Mouse (Mus musculus): ENCODE results near the gene Ripply3. TPM values are rescaled to one million over a fixed set of nuclear protein-coding genes. Genes with fewer than 3 reads are reported as not detected.

Ripply3 gene
- polyA plus RNA-seq, 1 experiment from 2014 or later: 4.8 TPM

DNA sequence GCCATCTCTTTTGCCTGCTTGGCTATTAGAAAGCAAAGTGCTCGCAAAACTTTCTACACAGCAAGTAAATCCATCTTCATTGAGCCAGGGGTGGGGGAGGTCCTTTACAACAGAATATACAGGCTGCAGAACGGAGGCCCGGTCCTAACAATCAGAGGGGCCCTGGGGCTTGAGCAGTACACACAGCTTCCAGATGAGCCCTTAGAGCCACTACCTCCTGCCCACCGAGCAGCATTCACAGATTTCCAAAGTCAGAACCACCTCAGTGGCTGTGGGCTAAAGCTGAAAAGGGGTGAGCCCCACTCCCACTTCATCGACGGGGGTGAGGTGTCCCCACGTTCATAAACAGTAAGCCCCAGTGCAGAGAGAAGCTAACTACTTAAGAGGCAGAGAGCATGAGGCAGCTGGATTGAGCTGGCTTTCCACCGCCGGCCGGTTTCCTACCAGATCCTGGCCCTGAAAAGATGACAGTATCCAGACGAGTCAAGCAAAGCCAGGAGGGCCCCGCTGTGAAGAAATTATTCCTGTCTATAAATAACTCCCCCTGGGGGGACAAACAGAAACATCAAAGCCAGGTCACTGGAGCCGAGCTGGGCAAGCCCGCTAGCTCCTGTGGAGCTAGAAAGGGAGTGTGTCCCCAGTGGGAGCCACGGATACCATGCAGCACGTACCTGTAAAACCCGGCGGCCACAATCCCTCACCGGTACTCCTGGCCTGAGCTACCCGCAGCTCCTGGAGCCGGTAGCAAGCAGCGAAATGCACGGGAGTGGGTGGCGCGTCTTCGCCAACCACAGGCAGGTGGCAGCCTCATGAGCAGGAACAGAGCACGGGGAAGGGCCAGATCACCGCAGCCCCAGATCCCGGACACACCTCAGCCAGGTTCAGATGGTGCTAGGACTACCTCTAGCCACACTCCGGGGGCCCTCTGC lies 25.7 kb upstream of the Ripply3 start:
- Histone ChIP-seq H3K9me3 (no peaks in the 10 kb centered on the region), H3K27ac (no peak overlapping the region), H3K4me3 (peak overlapping the region; percentile 21), H3K4me2 (peak overlapping the region; percentile 38), H3K36me3 (no peaks in the 10 kb centered on the region), H3K4me1 (peaks cover 13% of the 10 kb centered on the region), H3K27me3 (peaks cover 8% of the 10 kb centered on the region; the same call in 1 of the 2 replicates), H3K9ac (no peak overlapping the region; the same call in 1 of the 2 replicates)
- WGBS: 4% methylated on average over 30 of the region's 30 CpGs
- no peak for ATAC-seq (ENCODE audit: insufficient number of reproducible peaks, low FRiP score, low TSS enrichment, low read depth)

DNA sequence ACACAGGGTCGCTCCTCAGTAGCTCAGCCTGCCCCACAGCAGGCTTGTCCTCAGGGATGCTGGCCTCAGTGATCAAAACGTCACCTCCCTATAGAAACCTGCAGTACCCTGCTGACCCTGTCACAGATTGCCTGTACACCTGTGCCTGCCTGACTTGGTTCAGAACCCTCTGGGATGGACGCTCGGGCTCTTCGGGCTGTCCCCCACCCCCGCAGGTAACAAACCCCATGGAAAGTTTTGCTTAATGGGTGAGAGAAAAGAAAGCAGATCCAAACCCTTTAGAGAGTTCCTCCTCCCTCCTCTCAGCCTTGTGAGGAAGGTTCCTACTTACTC lies 25.1 kb upstream of the Ripply3 start:
- Histone ChIP-seq H3K27ac (no peak overlapping the region), H3K27me3 (peaks cover 8% of the 10 kb centered on the region; the same call in 1 of the 2 replicates), H3K9ac (no peak overlapping the region; the same call in 1 of the 2 replicates), H3K9me3 (no peaks in the 10 kb centered on the region), H3K4me2 (peak overlapping the region; percentile 38), H3K36me3 (no peaks in the 10 kb centered on the region), H3K4me1 (peaks cover 18% of the 10 kb centered on the region), H3K4me3 (no peak overlapping the region)
- ATAC-seq (ENCODE audit: insufficient number of reproducible peaks, low FRiP score, low TSS enrichment, low read depth): no peak
- 23% methylated on average over 6 of the region's 6 CpGs for WGBS

DNA sequence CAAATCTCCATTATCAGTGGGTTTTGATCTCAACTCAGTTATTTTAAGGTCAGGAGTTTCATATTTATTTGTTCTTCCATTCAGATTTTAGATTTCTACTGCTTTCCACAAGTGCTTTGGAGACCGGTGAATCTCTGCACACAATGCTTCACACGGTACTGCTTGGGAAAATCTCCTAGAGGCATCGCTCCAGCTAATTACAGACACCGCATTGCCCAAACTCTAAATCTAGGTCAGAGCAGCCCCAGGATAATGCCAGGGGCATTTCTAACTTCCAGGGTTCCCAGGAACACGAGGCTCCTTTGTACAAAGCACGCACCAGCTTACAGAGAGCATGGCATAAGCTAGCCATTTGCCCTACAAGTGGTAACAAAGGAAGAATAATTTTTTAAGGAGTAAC lies 20.7 kb upstream of the Ripply3 start:
- no peak overlapping the region for H3K4me3 ChIP-seq
- no peaks in the 10 kb centered on the region for H3K9me3 ChIP-seq
- H3K36me3 ChIP-seq: no peaks in the 10 kb centered on the region
- no peak for ATAC-seq (ENCODE audit: insufficient number of reproducible peaks, low FRiP score, low TSS enrichment, low read depth)
- no peak overlapping the region for H3K27ac ChIP-seq
- peaks cover 13% of the 10 kb centered on the region for H3K4me1 ChIP-seq
- H3K4me2 ChIP-seq: no peak overlapping the region
- no peak overlapping the region for H3K9ac ChIP-seq
- WGBS: 42% methylated on average over 6 of the region's 6 CpGs
- H3K27me3 ChIP-seq: peaks cover 8% of the 10 kb centered on the region; the same call in 1 of the 2 replicates

DNA sequence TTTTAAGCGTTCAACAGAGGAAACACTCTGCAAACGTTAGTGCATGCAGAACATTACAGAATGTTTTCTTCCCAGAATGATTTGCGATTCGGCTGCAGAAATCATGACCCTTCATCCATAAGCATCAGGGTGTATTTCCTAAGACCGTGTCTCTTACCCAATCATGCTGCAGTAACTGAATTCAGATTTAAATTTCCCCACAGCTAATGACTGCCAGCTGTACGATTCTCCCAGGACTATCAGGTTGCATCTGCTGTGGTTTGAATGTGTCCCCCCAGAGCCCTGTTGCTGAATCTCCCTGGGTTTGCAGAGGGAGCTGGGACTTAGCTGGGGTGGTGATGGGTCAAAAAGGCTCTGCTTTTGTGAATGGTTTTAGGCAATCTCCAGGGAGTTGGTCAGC lies 20.3 kb upstream of the Ripply3 start:
- WGBS: 23% methylated on average over 6 of the region's 6 CpGs
- Histone ChIP-seq H3K4me2 (no peak overlapping the region), H3K4me3 (no peak overlapping the region), H3K27ac (no peak overlapping the region), H3K4me1 (peaks cover 9% of the 10 kb centered on the region), H3K27me3 (peaks cover 4% of the 10 kb centered on the region; the same call in 1 of the 2 replicates), H3K9ac (no peak overlapping the region), H3K36me3 (no peaks in the 10 kb centered on the region), H3K9me3 (no peaks in the 10 kb centered on the region)
- ATAC-seq (ENCODE audit: insufficient number of reproducible peaks, low FRiP score, low TSS enrichment, low read depth): no peak

- WGBS: 88% methylated on average over 4 of the region's 4 CpGs
- H3K27me3 ChIP-seq: no peaks in the 10 kb centered on the region
- H3K9me3 ChIP-seq: no peaks in the 10 kb centered on the region
- no peaks in the 10 kb centered on the region for H3K36me3 ChIP-seq
- no peak overlapping the region for H3K4me3 ChIP-seq
- H3K9ac ChIP-seq: no peak overlapping the region
- no peak overlapping the region for H3K27ac ChIP-seq
- H3K4me2 ChIP-seq: no peak overlapping the region
- H3K4me1 ChIP-seq: peaks cover 11% of the 10 kb centered on the region
- ATAC-seq (ENCODE audit: insufficient number of reproducible peaks, low FRiP score, low TSS enrichment, low read depth): no peak
These were observed 19.2 kb upstream of the Ripply3 start for GRCm38 (mm10) chr16:94309025-94309424.

DNA sequence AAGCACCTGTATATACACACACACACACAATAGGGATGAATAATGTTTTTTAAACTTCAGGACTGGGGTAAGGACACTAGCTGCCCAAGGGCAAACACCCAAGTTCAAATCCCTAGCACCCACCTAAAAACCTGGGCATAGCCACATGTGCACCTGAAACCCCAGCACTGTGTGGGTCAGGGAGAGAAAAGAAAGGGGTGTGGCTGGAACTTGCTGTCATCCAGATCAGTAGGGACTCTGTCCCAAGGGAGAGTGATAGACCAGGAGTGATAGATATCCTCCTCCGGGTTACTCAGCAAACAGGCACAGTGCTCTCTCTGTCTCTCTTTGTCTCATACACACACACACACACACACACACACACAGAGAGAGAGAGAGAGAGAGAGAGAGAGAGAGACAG lies 16.8 kb upstream of the Ripply3 start:
- no peak overlapping the region for H3K4me3 ChIP-seq
- H3K27me3 ChIP-seq: no peaks in the 10 kb centered on the region
- 72% methylated on average over 1 of the region's 1 CpGs for WGBS
- H3K4me1 ChIP-seq: peaks cover 11% of the 10 kb centered on the region
- no peak overlapping the region for H3K4me2 ChIP-seq
- H3K9me3 ChIP-seq: no peaks in the 10 kb centered on the region
- H3K27ac ChIP-seq: no peak overlapping the region
- H3K9ac ChIP-seq: no peak overlapping the region
- H3K36me3 ChIP-seq: no peaks in the 10 kb centered on the region
- ATAC-seq (ENCODE audit: insufficient number of reproducible peaks, low FRiP score, low TSS enrichment, low read depth): no peak

DNA sequence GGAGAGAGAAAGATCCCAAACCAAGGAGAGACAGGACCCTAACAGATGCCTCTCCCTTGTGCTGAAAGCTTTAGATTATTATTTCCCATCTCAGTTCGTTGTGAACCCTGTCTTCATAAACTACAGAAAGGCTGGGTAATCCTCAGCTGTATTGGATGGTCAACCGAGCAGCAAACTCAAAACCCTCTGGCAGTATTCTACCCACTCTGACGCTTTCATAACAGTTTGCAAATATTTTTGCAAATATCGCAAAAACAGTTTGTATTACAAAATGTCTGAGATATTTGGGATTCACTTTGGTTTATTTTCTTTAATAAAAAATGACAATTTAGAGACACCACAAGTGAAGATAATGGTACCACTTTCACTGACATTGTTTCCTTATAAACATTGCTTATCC lies 16.3 kb upstream of the Ripply3 start:
- peak overlapping the region; percentile 74 for H3K4me2 ChIP-seq
- peaks cover 11% of the 10 kb centered on the region for H3K4me1 ChIP-seq
- ATAC-seq (ENCODE audit: insufficient number of reproducible peaks, low FRiP score, low TSS enrichment, low read depth): no peak

GRCm38 (mm10) chr16:94312663-94313228 lies 15.5 kb upstream of the Ripply3 start:
- H3K36me3 ChIP-seq: no peaks in the 10 kb centered on the region
- WGBS: 0% methylated on average over 20 of the region's 20 CpGs
- H3K4me2 ChIP-seq: peak overlapping the region; percentile 74
- H3K4me1 ChIP-seq: peaks cover 9% of the 10 kb centered on the region
- peak overlapping the region; percentile 71 for H3K4me3 ChIP-seq
- peak overlapping the region; percentile 56 for H3K9ac ChIP-seq
- no peaks in the 10 kb centered on the region for H3K9me3 ChIP-seq
- ATAC-seq (ENCODE audit: insufficient number of reproducible peaks, low FRiP score, low TSS enrichment, low read depth): peak; percentile 88
- no peaks in the 10 kb centered on the region for H3K27me3 ChIP-seq
- peak overlapping the region; percentile 100 for H3K27ac ChIP-seq

More for the DNA sequence above, 16.3 kb upstream of the Ripply3 start:
- H3K27me3 ChIP-seq: no peaks in the 10 kb centered on the region
- no peaks in the 10 kb centered on the region for H3K36me3 ChIP-seq
- H3K9ac ChIP-seq: no peak overlapping the region
- no peak overlapping the region for H3K27ac ChIP-seq
- H3K9me3 ChIP-seq: no peaks in the 10 kb centered on the region
- 74% methylated on average over 4 of the region's 4 CpGs for WGBS
- peak overlapping the region; percentile 71 for H3K4me3 ChIP-seq

DNA sequence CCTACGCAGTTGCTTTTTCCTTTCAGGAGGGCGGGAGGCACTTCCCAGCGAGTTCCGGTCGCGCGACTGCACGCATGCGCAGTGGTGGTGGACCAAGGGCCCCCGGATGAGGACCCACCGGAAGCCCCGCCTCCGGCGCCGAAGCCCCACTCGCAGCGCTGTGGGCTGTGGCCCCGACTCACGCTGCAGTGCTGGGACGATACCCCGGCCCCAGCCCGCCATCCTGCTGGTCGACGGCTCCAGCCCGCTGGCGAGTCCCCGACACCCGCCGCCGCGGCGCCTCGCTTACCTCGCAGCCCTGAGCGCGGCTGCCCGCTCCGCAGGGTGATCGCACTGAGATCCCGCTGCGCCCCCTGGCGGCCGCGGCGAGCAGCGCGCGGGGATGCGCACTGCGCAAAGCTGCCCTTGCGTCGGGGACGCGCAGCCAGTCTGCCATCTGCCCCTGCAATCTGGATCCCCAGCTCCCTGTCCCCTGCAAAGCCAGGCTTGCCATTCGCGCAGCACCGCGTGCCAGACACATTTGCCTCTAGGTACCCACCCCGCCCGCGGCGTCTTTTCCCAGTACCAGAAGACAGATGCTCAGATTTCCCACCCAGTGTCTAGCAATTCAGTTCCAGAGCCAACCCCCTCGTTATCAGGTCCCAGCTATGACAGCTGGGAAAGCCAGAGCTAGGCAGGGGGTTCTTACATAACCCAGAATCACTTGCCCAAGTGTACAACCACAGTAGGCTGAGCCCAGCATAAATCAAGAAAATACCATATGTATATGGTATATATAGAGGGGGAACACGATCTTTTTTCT lies 14.8 kb upstream of the Ripply3 start, which contains the start of gene Hlcs:
TSS of gene Hlcs (minus strand) at position 343 of the 802 bp plus-strand sequence.
- H3K9ac ChIP-seq: peak within 1 kb of the TSS; percentile 84
- peak within 1 kb of the TSS; percentile 74 for H3K4me2 ChIP-seq
- H3K9me3 ChIP-seq: no peaks in the 10 kb centered on the region
- H3K4me1 ChIP-seq: peaks cover 5% of the 10 kb centered on the region
- H3K27ac ChIP-seq: peak within 1 kb of the TSS; percentile 100
- ATAC-seq (ENCODE audit: insufficient number of reproducible peaks, low FRiP score, low TSS enrichment, low read depth): peak; percentile 92
- H3K27me3 ChIP-seq: no peaks in the 10 kb centered on the region
- under 1% methylated on average over 64 of the region's 64 CpGs for WGBS
- H3K4me3 ChIP-seq: peak within 1 kb of the TSS; percentile 71
- H3K36me3 ChIP-seq: no peaks in the 10 kb centered on the region

- Histone ChIP-seq H3K36me3 (no peaks in the 10 kb centered on the region), H3K4me3 (no peak overlapping the region), H3K4me1 (peaks cover 5% of the 10 kb centered on the region), H3K27me3 (no peaks in the 10 kb centered on the region), H3K9ac (no peak overlapping the region), H3K4me2 (no peak overlapping the region), H3K27ac (no peak overlapping the region), H3K9me3 (no peaks in the 10 kb centered on the region)
- no peak for ATAC-seq (ENCODE audit: insufficient number of reproducible peaks, low FRiP score, low TSS enrichment, low read depth)
- WGBS: 91% methylated on average over 5 of the region's 5 CpGs
These were observed 13.6 kb upstream of the Ripply3 start for GRCm38 (mm10) chr16:94314626-94315025.

- Histone ChIP-seq H3K27me3 (no peaks in the 10 kb centered on the region), H3K9ac (no peak overlapping the region), H3K4me1 (peaks cover 5% of the 10 kb centered on the region), H3K27ac (no peak overlapping the region), H3K4me3 (no peak overlapping the region), H3K9me3 (no peaks in the 10 kb centered on the region), H3K4me2 (no peak overlapping the region), H3K36me3 (no peaks in the 10 kb centered on the region)
- 26% methylated on average over 1 of the region's 1 CpGs for WGBS
- ATAC-seq (ENCODE audit: insufficient number of reproducible peaks, low FRiP score, low TSS enrichment, low read depth): no peak
These were observed 13.0 kb upstream of the Ripply3 start for GRCm38 (mm10) chr16:94315215-94315614.

All from limb, embryonic 15.5 days (tissue).